Mouse (Mus musculus) CD8-positive naive resting alpha-beta T cell, adult 2 months (primary cell): ENCODE data around the gene Akr1b8.
"Not testable (repeated sequence)": the region's sequence is repeated elsewhere in the genome, so short reads cannot be mapped to it uniquely, and the experiment has no call there.

Experiments
- DNase-seq, 2 experiments: peaks; one replicate each; pipeline ENCODE4 v3.0.0; 2022; ENCODE audit warnings: low read depth in 2 of 2, low spot score in 2 of 2

The Akr1b8 gene

DNA sequence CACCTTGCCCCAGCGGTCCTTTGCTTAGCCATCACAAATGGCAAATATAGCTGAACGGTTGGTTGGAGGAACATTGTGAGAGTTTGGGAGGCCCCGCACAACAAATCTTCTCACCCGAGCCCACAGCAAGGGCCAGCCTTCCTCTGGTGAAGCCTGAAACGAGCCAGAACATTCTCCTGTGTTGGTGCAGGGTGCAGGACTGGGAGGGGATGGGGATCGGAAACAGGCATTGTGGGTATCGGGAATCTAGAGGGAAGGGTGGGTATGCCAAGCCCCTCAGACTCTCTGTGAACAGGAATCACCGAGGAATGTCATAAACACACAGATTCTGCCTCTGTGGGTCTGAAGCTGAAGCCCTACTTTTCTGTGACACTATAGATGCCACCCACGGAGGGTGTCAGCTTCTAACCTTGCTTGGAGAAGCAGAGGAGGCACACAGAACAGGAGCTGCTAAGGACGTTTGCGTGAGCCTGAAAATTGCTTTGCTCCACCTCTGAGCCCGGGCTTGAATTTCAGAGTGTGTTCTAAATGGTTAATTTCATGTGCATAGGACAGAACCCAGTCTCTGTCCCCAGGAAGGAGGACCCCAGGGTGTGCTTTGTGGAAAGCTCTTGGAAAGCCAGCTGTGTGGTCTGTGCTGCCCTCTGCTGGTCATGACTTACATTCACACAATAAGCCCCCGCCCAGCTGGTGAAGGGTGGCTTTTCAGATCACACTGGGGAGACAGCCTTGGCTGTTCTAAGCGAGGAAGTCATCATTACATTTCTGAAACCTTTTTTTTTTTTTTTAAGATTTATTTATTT lies 7.6 kb upstream of the Akr1b8 start:
- peak; percentile 60 to 70 for DNase-seq

DNA sequence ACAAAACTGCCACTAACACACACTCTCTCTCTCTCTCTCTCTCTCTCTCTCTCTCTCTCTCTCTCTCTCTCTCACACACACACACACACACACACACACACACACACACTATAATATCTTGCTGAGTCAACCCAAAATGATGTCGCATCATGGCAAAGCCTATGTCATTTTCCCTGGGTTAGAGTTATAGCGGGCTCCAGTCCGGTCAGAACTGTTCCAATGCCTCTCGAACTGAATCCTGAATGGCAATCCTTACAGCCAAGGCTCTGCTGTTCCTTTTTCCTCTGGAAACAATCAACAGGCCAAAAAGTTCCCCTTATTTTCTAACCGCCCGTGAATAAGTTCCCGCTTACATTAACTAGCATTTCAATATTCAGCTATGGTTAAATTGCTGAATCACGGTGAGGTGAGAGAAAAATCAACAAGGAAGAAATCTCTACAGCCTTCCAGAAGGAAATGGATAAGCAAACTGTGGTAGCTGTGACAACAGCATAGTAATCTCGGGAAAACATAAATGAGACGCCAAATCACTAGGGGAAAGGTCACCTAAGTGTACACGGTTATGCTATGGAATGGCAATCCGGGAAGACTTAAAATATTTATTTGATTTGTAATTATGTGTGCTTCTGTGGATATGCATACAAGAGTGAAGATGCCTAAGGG lies 3.8 kb upstream of the Akr1b8 start:
- DNase-seq = no peak

GRCm38 (mm10) chr6:34351481-34351880 lies 2.4 kb upstream of the Akr1b8 start:
- DNase-seq = not testable (repeated sequence)

- no peak for DNase-seq
Measured at GRCm38 (mm10) chr6:34352401-34352800, 1.5 kb upstream of the Akr1b8 start.

- no peak for DNase-seq
Measured at GRCm38 (mm10) chr6:34354354-34355348, 732 bp downstream of the Akr1b8 start.

- DNase-seq = no peak
Measured at GRCm38 (mm10) chr6:34355349-34355747, 1.4 kb downstream of the Akr1b8 start.

DNA sequence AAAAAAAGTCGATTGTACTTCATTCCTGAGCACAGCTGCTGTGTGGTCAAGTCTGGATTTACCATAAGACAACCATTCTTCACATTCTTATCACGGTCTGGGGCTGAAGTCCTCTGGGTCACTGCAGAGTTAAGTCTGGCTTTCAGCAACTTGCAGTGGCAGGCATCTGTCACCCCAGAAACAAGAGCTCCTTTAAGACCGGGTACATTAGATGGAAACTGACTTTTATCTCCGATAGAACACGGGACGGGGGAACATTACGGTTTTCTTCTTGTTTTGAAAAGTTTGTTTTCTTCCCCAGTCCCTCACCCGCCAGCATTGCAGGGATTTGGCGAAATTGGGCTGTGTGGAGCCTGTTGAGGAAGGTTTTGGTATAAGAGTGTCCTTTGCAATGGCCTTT lies 1.9 kb downstream of the Akr1b8 start:
- DNase-seq = no peak

- DNase-seq = no peak
Measured at GRCm38 (mm10) chr6:34364217-34365136, 10.6 kb downstream of the Akr1b8 start.

DNA sequence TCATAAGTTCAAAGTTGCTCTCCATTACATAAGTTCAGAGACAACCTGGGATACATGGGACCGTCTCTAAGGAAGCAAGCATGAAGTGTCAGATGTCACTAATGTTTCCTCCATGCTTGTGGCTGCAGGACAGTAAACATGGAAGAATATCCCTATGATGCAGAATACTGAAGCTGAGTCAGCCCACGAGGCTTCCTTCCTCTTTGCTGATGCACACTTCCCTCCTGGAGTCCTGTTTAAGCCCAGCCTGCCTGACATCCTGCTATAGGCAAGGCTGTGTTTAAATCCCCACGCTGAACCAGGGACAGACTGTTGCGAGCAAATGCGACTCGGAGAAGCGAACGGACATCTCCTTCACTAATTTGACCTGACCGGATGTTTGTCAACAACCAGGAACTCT lies 14.1 kb downstream of the Akr1b8 start:
- no peak for DNase-seq

DNA sequence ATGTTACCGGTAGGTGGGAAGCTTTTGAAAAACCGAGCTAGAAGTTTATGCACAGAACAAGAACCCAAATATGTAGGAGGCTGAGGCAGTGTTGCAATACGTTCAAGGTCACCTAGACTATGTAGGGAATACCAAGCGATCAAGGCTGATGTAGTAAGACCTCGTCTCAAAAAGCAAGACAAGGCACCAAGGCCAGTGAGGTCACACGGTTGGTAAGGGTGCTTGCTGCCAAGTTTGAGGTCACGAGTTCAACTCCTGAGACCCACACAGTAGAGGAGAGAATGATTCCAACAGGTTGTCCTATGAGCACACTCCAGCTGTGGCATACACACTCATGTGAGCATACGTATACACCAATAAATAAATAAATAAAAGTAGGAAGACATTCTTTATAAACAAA lies 16.2 kb downstream of the Akr1b8 start:
- DNase-seq = no peak

GRCm38 (mm10) chr6:34371700-34372351 lies 17.9 kb downstream of the Akr1b8 start:
- DNase-seq = peak; percentile 76 to 83

- DNase-seq = no peak
Measured at GRCm38 (mm10) chr6:34373841-34374240, 19.9 kb downstream of the Akr1b8 start.

- DNase-seq = not testable (repeated sequence)
Measured at GRCm38 (mm10) chr6:34375888-34376287, 22.0 kb downstream of the Akr1b8 start.

DNA sequence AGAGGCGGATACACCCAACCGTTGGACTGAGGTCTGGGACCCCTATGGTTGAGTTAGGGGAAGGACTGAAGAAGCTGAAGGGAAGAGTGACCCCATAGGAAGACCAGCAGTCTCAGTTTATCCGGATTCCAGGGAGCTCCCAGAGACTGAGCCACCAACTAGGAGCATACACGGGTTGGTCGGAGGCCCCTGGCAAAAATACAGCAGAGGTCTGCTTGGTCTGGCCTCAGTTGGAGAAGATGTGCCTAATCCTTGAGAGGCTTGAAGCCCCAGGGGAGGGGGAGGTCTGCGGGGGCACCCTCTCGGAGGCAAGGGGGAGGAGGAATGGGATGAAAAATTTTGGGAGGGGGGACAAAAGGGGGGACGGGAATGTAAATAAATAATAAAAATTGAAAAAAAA lies 29.5 kb downstream of the Akr1b8 start:
- no peak for DNase-seq

DNA sequence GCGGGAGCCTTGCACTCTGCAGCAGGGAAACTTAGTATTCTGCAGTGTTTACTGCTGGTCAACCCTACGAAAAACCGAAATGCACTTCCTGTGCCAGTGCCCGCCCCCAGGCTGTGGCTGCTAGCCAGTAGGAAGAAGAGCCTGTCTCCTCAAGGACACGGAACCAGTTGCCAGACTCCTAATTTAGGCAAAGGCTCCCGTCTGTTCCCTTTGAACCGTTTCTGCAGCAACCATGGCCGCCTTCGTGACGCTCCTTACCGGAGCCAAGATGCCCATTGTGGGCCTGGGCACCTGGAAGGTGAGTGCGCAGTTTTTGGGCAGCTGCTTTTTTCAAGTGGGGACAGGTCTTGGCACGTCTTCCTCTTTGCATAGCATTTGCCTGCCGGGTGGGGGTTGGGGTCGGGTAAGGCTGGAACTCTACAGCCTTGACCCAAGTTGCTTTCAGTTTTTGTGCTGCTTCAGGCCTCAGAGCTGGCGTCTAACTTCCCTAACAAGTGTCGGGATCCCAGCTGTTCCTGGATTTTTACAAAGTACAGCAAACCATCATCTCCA lies 30.3 kb downstream of the Akr1b8 start, which contains the start of gene Akr1b10:
Gene Akr1b10 (plus strand): TSS at position 109 of the 552 bp plus-strand sequence.
- DNase-seq = peak; percentile 51 to 57

- no peak for DNase-seq
Measured at GRCm38 (mm10) chr6:34384701-34385370, 30.9 kb downstream of the Akr1b8 start.

GRCm38 (mm10) chr6:34388420-34389156 lies 34.7 kb downstream of the Akr1b8 start:
- no peak for DNase-seq

DNA sequence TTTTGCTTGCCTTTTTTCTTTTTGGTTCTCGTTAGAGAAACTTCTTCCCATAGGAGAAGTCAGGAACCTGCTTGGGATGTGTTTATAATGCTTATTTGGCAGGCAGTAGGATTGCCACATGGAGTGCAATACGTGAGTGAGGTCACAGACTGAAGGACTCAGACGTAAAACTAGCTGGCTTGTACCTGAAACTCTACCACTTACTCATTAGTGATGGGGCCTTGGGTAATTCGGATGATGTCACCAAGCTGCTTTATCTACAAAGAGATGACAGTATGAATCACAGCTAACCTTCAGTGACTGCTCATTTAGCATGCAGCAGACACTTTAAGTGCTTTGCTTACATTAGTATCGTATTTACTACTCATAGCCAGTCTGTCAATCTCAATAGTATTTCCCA lies 42.0 kb downstream of the Akr1b8 start:
- no peak for DNase-seq
